Mouse (Mus musculus) liver, postnatal 0 days (tissue): ENCODE measurements around the gene Epha8.

Experiments
- CTCF ChIP-seq: sonication (generic); IDR thresholded peaks from 2 replicates; pipeline ENCODE4 v1.5.1; 2016; ENCODE audit warnings: antibody characterized with exemption, low read depth
- EP300 ChIP-seq: IDR thresholded peaks from 2 replicates; pipeline ENCODE4 v1.6.1; 2016; ENCODE audit warnings: antibody characterized with exemption, low read depth, mild to moderate bottlenecking

DNA sequence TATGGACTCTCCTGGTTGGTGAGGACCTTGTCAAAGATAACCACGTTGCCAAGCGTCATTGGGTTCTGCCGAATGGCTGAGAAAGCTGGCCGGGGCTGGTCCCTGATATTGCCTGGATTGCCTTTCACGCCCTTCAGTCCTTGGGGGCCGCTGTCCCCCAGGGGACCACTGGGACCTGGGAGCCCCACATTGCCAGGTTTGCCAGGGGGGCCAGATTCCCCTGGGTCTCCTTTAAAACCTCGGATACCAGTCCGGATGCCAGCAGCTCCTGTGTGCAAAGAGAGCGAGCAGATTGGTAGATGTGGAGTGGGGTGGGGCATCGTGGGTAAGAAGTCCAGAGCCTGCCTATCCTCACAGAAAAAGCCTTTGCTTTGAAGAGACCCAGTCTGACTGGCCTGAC is 60.2 kb downstream of the Epha8 start:
- no peak for TF ChIP-seq EP300
- no peak for TF ChIP-seq CTCF
